Mouse (Mus musculus) B cell, adult (primary cell): ENCODE measurements around the gene Bmp4. TPM values are rescaled to one million over a fixed set of nuclear protein-coding genes. Genes with fewer than 3 reads are reported as not detected.

Experiments
- total RNA-seq: library from RNA; stranded (reverse); gene quantifications from 4 replicates; pipeline ENCODE4 v1.2.4, GENCODE M21; 2023; ENCODE audit not compliant: inconsistent age

The Bmp4 gene
- total RNA-seq: 0.42 to 0.67 TPM in 2 of 4 replicates, not detected in the others

GRCm38 (mm10) chr14:46390249-46390775, at the start of gene Bmp4:
Bmp4 (minus strand) TSS chr14:46390669.

GRCm38 (mm10) chr14:46379285-46379684, 11.2 kb downstream of the Bmp4 start, which contains the start of gene Gm15217:
Gm15217 (plus strand) TSS chr14:46379414.

Other genes starting within 250 kb of the Bmp4 start
- not detected in 4 replicates for gene Gm15217, start 11.3 kb downstream of the Bmp4 start, total RNA-seq